Mouse (Mus musculus) midbrain, embryonic 13.5 days (tissue): ENCODE results near the gene Sncb. TPM values are rescaled to one million over a fixed set of nuclear protein-coding genes. Genes with fewer than 3 reads are reported as not detected.

Experiments used
- ATAC-seq: fragments of 200-750 bp; cut with Nextera tagmentation; 2 replicates; pipeline ENCODE4 v1.8.0; 2017; ENCODE audit warnings: mild to moderate bottlenecking, moderate TSS enrichment, moderate library complexity
- H3K27ac ChIP-seq: fragments of 300-500 bp; sonication (generic); 2 replicates; pipeline ENCODE4 v1.5.1; 2015; ENCODE audit warnings: inconsistent platforms, mild to moderate bottlenecking, moderate library complexity
- H3K27me3 ChIP-seq: fragments of 300-500 bp; sonication (generic); 2 replicates; pipeline ENCODE4 v1.6.1; 2015; ENCODE audit warnings: mild to moderate bottlenecking, inconsistent platforms
- H3K36me3 ChIP-seq: fragments of 300-500 bp; sonication (generic); 2 replicates; pipeline ENCODE4 v1.6.1; 2015; ENCODE audit warnings: mild to moderate bottlenecking, inconsistent platforms
- H3K4me1 ChIP-seq: fragments of 300-500 bp; sonication (generic); replicated peaks from 2 replicates; pipeline ENCODE4 v1.6.1; 2015; ENCODE audit warnings: inconsistent platforms
- H3K4me2 ChIP-seq: fragments of 300-500 bp; sonication (generic); replicated peaks from 2 replicates; pipeline ENCODE4 v1.6.1; 2015; ENCODE audit warnings: moderate library complexity, mild to moderate bottlenecking, inconsistent platforms
- H3K4me3 ChIP-seq: fragments of 300-500 bp; sonication (generic); replicated peaks from 2 replicates; pipeline ENCODE4 v1.5.1; 2015; ENCODE audit warnings: mild to moderate bottlenecking, inconsistent platforms
- H3K9ac ChIP-seq: fragments of 300-500 bp; sonication (generic); replicated peaks from 2 replicates; pipeline ENCODE4 v1.6.1; 2015; ENCODE audit warnings: mild to moderate bottlenecking, inconsistent platforms
- H3K9me3 ChIP-seq: fragments of 300-500 bp; sonication (generic); 2 replicates; pipeline ENCODE4 v1.6.1; 2016; ENCODE audit warnings: mild to moderate bottlenecking, inconsistent platforms
- WGBS: fragments of 180-500 bp; shearing (Covaris S2); methylation state at CpG from one replicate; pipeline ENCODE4 v1.1.7; 2015; 5-methylcytosine and 5-hydroxymethylcytosine counted together
- polyA plus RNA-seq: library from polyadenylated mRNA; unstranded; fragments of >200 nt; fragmentation: Nextera tagmentation; extraction: Ambion mirVana; gene quantifications from 2 replicates; pipeline ENCODE4 v1.2.1, GENCODE M21; 2015

Gene Sncb
- polyA plus RNA-seq, 1 experiment from 2014 or later = 10.0 TPM

DNA sequence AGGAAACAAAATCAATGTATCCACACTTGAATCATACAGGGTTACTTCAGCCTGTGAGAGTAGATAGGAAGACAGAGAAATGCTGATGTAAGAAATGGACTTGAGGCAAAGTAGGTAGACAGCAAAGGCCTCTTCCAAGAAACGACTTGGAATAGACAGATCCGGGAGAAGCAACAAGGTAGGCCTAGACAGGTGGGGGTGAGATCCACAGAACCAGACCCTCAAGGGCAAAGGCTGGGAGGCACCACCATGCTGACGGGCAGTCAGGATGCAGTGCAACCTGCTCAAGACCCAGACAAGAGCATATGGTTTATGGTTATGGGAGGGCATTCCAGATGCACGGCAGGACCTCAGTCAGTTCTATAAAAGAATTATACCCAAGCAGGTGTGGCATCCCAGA, 617 bp upstream of the Sncb start:
- H3K9me3 ChIP-seq = no peaks in the 10 kb centered on the region
- H3K27ac ChIP-seq = no peak overlapping the region
- H3K4me3 ChIP-seq = no peak overlapping the region
- WGBS = 83% methylated on average over 4 of the region's 4 CpGs
- H3K27me3 ChIP-seq = peaks cover 59% of the 10 kb centered on the region
- ATAC-seq = no peak
- peaks cover 16% of the 10 kb centered on the region for H3K4me1 ChIP-seq
- no peak overlapping the region; the same call in 1 of the 2 replicates for H3K4me2 ChIP-seq
- H3K9ac ChIP-seq = no peak overlapping the region
- H3K36me3 ChIP-seq = no peaks in the 10 kb centered on the region

GRCm38 (mm10) chr13:54765281-54766191, 859 bp downstream of the Sncb start:
- Histone ChIP-seq H3K9me3 (no peaks in the 10 kb centered on the region), H3K27ac (no peak overlapping the region), H3K9ac (peak overlapping the region; percentile 76), H3K36me3 (no peaks in the 10 kb centered on the region), H3K4me2 (peak overlapping the region; percentile 88), H3K27me3 (peaks cover 72% of the 10 kb centered on the region), H3K4me3 (peak overlapping the region; percentile 54), H3K4me1 (peaks cover 16% of the 10 kb centered on the region)
- 5% methylated on average over 44 of the region's 44 CpGs for WGBS
- ATAC-seq = peak; percentile 70

DNA sequence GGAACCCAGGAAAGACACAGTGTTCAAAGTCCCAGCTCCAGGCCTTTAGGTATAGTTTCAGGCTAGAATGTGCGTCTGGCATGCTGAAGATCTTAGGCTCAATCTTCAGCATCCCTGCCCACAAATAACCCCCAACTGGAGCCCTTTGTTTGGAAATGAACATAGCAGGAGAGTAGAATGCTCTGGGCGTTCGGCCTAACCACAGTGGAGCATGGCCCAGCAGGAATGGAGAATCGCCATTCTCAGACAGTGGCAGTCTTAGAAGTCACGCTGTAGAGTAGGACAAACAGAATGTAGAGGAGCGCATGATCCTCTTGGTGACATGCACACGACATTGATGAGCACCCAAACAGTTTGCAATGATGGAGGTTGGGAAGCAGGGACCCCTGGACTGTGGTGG, 5.5 kb downstream of the Sncb start:
- ATAC-seq = no peak
- Histone ChIP-seq H3K9me3 (no peaks in the 10 kb centered on the region), H3K36me3 (no peaks in the 10 kb centered on the region), H3K4me2 (no peak overlapping the region), H3K4me3 (no peak overlapping the region), H3K9ac (no peak overlapping the region), H3K4me1 (peaks cover 33% of the 10 kb centered on the region), H3K27ac (no peak overlapping the region), H3K27me3 (peaks cover 54% of the 10 kb centered on the region)
- WGBS = 76% methylated on average over 7 of the region's 7 CpGs

- H3K27ac ChIP-seq = no peak overlapping the region
Measured at GRCm38 (mm10) chr13:54760164-54760795, 6.1 kb downstream of the Sncb start.

GRCm38 (mm10) chr13:54759496-54759895, 6.9 kb downstream of the Sncb start:
- H3K9me3 ChIP-seq = no peaks in the 10 kb centered on the region
- H3K27me3 ChIP-seq = peaks cover 40% of the 10 kb centered on the region
- H3K27ac ChIP-seq = no peak overlapping the region; the same call in 1 of the 2 replicates
- peak; percentile 3; the same call in 1 of the 2 replicates for ATAC-seq
- H3K36me3 ChIP-seq = no peaks in the 10 kb centered on the region
- peaks cover 42% of the 10 kb centered on the region for H3K4me1 ChIP-seq
- 5% methylated on average over 7 of the region's 7 CpGs for WGBS
- peak overlapping the region; percentile 69 for H3K9ac ChIP-seq
- H3K4me3 ChIP-seq = peak overlapping the region; percentile 47
- H3K4me2 ChIP-seq = peak overlapping the region; percentile 88

More at GRCm38 (mm10) chr13:54760164-54760795, 6.1 kb downstream of the Sncb start:
- Histone ChIP-seq H3K4me1 (peaks cover 34% of the 10 kb centered on the region), H3K27me3 (peaks cover 48% of the 10 kb centered on the region), H3K36me3 (no peaks in the 10 kb centered on the region), H3K4me3 (no peak overlapping the region), H3K9ac (no peak overlapping the region), H3K4me2 (no peak overlapping the region), H3K9me3 (no peaks in the 10 kb centered on the region)
- WGBS = 64% methylated on average over 8 of the region's 8 CpGs
- no peak for ATAC-seq

DNA sequence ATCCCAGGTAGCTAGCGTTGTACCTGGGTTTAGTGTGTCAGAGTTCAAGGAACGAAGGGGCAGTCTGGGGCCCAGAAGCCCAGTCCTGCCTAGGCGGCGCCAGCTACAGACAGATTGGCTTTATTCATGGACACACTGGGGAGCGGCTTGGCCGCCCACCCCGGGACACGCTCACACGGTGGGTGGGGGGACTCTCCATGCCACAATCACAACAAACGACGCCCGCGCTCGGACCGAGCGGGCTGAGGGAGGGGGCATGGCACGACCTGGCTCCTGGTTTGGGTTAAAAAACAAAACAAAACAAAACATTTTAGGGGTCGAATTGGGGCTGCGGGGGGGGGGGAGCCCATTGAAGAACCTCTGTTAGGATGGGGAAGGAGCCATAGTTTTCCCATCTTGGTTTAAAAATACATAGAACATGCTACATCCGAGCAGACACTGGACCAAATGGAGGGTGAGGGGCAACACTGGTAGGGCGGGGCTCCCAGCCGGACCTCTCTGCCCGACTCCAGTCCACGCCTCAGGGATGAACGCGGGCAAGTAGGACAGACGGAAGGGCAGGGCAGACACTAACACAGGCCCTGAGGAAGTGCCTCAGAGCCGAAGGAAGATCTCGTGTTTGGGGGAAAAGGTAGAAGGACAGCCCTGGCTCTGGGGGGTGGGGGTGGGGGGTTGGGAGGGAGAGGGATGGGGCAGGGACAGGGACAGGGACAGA, 7.5 kb downstream of the Sncb start:
- no peaks in the 10 kb centered on the region for H3K36me3 ChIP-seq
- under 1% methylated on average over 29 of the region's 29 CpGs for WGBS
- H3K27ac ChIP-seq = peak overlapping the region; percentile 94
- H3K9me3 ChIP-seq = no peaks in the 10 kb centered on the region
- peak; percentile 19 for ATAC-seq
- H3K4me2 ChIP-seq = peak overlapping the region; percentile 88
- peaks cover 47% of the 10 kb centered on the region for H3K4me1 ChIP-seq
- H3K27me3 ChIP-seq = peaks cover 34% of the 10 kb centered on the region
- H3K9ac ChIP-seq = peak overlapping the region; percentile 69
- peak overlapping the region; percentile 47 for H3K4me3 ChIP-seq

- Histone ChIP-seq H3K9ac (peak overlapping the region; percentile 69), H3K4me2 (peak overlapping the region; percentile 88), H3K4me3 (peak overlapping the region; percentile 47), H3K36me3 (no peaks in the 10 kb centered on the region), H3K27me3 (peaks cover 30% of the 10 kb centered on the region), H3K4me1 (peaks cover 50% of the 10 kb centered on the region), H3K27ac (peak overlapping the region; percentile 94), H3K9me3 (no peaks in the 10 kb centered on the region)
- WGBS = under 1% methylated on average over 43 of the region's 43 CpGs
- peak; percentile 79 for ATAC-seq
Measured at GRCm38 (mm10) chr13:54758045-54758755, 8.2 kb downstream of the Sncb start.

DNA sequence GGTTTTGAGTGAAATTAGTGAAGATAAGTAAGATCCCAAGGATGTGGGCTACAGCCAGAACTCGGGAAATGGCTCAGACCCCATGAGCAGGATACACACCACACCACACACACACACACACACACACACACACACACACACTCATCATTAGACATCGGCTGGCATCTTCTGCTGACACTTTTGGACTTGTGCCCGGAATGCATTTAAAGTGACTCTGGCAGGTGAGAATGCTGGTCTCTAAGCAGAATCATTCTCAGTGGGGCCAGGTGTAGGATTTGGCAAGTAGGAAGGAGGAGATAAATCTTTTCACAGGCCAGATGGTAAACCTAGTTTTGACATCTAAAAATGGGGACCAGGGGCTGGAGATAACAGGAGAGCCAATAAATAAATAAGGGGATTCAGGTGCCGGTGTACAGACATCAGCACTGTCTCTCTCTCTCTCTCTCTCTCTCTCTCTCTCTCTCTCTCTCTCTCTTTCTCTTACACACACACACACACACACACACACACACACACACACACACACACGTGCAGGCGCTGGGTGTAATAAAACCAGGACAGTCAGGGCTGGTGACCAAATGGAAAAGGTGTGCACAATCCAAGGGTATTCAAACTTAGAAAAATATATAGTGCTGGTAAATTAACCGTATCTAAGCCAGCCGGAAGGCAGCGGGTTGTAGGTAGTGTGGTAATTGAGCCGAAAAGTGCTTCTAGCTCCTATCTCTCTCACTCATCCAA, 9.1 kb downstream of the Sncb start:
- no peak for ATAC-seq
- peaks cover 32% of the 10 kb centered on the region for H3K27me3 ChIP-seq

DNA sequence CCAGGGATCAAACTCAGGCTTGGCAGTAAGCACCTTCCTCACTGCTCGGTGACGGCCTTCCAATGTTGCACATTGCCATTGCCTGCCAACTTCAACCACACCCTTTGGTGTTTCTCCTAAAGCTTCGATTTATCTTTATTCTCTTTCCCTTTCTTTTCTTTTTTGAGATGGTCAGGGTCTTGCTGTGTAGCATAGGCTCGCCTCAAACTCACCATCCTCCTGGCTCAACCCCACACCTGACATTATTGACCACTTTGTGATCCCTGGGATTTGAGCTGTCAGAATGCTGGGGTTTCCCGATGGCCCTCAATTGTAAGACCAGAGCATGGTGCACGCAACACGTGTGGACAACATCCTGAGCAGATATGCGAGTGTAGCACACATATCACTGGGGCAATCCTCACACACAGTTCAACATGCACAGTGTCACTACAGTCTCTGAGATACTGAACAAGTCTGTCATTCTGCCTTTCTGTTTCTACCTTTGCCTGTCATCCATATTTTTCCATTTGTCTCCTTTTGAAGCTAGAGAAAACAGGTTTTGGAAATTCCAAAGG, 10.2 kb downstream of the Sncb start:
- H3K4me2 ChIP-seq = no peak overlapping the region
- no peaks in the 10 kb centered on the region for H3K9me3 ChIP-seq
- WGBS = 87% methylated on average over 8 of the region's 8 CpGs
- no peak for ATAC-seq
- peaks cover 33% of the 10 kb centered on the region for H3K27me3 ChIP-seq
- H3K4me1 ChIP-seq = peaks cover 55% of the 10 kb centered on the region
- H3K36me3 ChIP-seq = no peaks in the 10 kb centered on the region
- H3K4me3 ChIP-seq = no peak overlapping the region
- no peak overlapping the region for H3K9ac ChIP-seq
- H3K27ac ChIP-seq = no peak overlapping the region

More for the DNA sequence above, 9.1 kb downstream of the Sncb start:
- H3K9ac ChIP-seq = peak overlapping the region; percentile 69
- no peaks in the 10 kb centered on the region for H3K9me3 ChIP-seq
- H3K36me3 ChIP-seq = no peaks in the 10 kb centered on the region
- WGBS = 32% methylated on average over 10 of the region's 10 CpGs
- peaks cover 55% of the 10 kb centered on the region for H3K4me1 ChIP-seq
- H3K4me2 ChIP-seq = peak overlapping the region; percentile 88
- H3K4me3 ChIP-seq = peak overlapping the region; percentile 47
- H3K27ac ChIP-seq = peak overlapping the region; percentile 94

- 17% methylated on average over 9 of the region's 9 CpGs for WGBS
- H3K9ac ChIP-seq = 0 out of 2 replicates have a peak overlapping the region, but pooled peaks have one; percentile 19
- 0 out of 2 replicates have a peak overlapping the region, but pooled peaks have one; percentile 17 for H3K4me2 ChIP-seq
- peaks cover 32% of the 10 kb centered on the region for H3K27me3 ChIP-seq
- H3K9me3 ChIP-seq = no peaks in the 10 kb centered on the region
- peak overlapping the region; percentile 69 for H3K27ac ChIP-seq
- peaks cover 57% of the 10 kb centered on the region for H3K4me1 ChIP-seq
- ATAC-seq = no peak
- H3K4me3 ChIP-seq = no peak overlapping the region
- no peaks in the 10 kb centered on the region for H3K36me3 ChIP-seq
Measured at GRCm38 (mm10) chr13:54755201-54755830, 11.1 kb downstream of the Sncb start.
